Mouse (Mus musculus) heart, postnatal 25 days (tissue): ENCODE results near the gene Ctdnep1. TPM values are rescaled to one million over a fixed set of nuclear protein-coding genes. Genes with fewer than 3 reads are reported as not detected.

Source experiments
- DNase-seq: peaks from one replicate; pipeline ENCODE4 v3.0.0; 2022; ENCODE audit warnings: low spot score
- intact Hi-C: fragments of 180-260 bp; cut with DNase I; formaldehyde crosslinking; loops from one replicate; pipeline ENCODE4 v1.15.1; 2025
- total RNA-seq, 2 experiments: library from RNA; stranded (reverse); gene quantifications; 2 replicates each; pipeline ENCODE4 v1.2.3; 2021

Gene Ctdnep1
- total RNA-seq, 2 experiments from 2014 or later: 149 to 180 TPM

DNA sequence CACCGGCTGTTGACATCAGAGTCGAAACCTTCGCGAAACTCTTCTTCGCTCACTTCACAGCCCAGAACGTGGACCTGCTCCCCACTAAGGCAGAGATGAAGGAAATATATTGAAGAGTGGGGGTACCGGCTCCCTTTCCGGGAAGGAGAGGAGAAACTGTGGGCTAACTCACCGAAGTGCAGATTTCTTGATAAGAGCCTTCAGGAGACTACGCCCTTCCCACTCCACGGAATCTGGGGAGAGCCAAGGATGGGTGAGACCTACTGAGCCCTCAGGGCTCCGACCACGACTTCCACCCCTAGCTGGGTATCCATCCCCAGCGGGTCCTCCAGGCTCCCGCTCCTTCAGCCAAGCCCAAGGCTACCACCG, 1.1 kb upstream of the Ctdnep1 start:
- intact Hi-C loops: loop anchor here (2.0 kb wide), 2 partner anchors 17 to 57 kb away; no protein-coding TSS in a partner anchor
- DNase-seq: no peak

DNA sequence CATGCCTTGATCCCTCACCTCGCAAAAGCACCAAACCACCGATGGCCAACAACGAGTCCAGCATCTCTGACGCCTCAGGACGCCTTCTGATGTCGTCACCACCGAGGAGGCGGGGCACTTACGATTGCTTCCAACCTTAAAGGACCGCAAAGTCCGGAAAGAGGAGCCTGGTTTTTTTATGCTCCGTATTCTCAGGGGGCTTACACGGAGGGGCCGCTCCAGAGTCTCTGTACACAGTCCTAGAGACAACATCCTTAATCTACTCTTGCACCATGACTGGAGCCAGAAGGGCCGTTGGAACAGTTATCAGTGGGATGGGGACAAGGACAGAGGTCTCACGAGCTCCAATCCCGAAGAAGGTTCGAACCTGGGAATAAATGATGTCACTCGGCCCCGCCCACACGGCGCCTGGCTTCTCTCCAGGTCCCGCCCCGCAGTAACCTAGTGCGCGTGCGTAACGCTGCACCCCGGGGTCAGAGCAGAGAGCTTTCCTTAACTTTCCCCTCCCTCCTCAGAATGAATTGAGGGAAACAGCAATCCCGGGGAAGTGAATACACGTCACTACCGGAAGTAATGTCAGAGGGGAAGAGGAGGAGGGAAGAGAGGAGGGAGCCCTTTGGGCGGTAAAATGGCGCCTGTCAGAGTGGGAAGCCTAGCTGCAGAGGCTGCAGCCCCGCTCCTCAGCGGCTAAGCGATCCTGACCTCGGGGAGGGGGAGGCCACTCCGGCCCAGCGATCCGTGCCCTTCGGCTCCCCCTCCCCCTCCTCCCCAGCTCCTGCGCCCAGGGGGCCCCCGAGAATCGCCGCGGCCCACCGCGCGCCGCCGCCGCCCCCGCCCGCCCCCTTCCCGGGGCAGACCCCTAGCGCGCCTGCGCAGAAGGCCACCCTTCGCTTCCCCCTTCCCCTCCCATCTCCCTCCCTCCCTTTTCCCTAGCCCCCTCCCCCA, 488 bp upstream of the Ctdnep1 start:
- peak; percentile 97 for DNase-seq
- intact Hi-C loops: loop anchor here (2.0 kb wide), 1 partner anchor 16 kb away; no protein-coding TSS in a partner anchor

DNA sequence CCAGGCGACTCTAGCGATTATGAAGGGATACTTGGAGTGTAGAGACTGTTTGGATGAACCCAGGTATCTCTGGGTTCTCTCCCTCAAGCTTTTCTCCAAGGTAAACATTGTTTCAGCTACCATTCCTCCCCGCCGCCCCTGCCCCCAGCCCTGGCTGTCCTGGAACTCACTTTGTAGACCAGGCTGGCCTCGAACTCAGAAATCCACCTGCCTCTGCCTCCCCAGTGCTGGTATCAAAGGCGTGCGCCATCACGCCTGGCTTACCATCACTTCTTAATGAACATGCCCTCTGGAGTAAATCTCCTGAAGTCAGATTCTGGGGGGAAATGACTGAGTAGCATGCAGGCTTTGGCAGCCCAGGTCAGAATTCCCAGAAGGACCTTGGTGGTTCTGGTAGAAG, 1.3 kb downstream of the Ctdnep1 start, which contains the start of gene Elp5:
TSS of gene Elp5 (minus strand) at position 293 of the 400 bp plus-strand sequence.
- DNase-seq: no peak
- intact Hi-C loops: no loop called here

DNA sequence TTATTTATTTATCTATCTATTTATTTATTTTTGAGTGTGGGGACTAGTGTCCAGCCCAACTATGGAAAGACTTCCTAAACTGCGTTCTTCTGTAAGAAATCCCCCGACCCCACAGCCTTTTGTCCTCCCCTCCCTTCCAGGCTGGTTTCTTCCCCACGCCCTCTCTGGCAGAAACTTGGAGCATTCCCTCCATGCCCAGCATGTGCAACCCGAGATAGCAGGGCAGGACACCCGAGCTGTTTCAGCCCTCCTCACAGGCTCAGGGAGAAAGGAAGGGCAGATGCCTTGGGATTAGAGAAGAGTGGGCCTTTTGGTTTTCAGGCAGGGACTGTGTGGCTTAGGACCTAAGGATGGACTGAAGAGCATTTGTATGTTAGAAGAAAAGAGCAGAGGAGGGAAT, 1.9 kb downstream of the Ctdnep1 start:
- intact Hi-C loops: no loop called here
- DNase-seq: no peak

DNA sequence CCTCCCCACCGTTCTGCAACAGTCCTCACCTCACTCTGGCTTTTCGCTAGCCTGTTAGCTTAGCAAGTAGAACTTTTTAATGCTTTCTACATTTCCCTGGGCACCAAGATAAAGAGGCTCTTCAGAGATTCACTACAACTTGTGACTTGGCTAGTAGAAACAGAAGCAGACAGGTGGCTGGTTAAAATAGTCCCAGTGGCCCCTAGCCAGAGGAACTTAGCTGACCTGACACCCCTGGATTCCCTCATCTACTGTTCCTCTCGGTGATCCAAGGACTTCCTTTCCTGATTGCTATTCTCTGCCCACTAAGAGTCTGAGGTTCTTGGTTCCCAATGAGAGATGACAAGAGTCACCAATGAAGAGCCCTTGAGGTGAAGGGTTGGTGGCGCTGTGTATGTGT, 2.4 kb downstream of the Ctdnep1 start:
- no peak for DNase-seq
- intact Hi-C loops: no loop called here

DNA sequence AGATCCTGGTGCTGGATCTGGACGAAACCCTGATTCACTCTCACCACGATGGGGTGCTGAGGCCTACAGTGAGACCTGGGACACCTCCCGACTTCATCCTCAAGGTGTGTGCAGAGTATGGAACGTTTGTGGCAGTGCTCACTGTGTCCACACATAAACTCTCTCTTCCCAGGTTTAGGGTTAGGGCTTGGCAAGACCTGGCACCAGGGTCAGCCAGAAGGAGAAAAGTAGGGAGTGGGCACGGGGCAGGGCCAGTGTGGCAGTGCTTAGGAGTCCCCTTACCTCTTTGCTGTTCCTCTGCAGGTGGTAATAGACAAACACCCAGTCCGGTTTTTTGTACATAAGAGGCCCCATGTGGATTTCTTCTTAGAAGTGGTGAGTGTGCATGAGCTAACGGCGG, 3.5 kb downstream of the Ctdnep1 start:
- no peak for DNase-seq
- intact Hi-C loops: no loop called here

DNA sequence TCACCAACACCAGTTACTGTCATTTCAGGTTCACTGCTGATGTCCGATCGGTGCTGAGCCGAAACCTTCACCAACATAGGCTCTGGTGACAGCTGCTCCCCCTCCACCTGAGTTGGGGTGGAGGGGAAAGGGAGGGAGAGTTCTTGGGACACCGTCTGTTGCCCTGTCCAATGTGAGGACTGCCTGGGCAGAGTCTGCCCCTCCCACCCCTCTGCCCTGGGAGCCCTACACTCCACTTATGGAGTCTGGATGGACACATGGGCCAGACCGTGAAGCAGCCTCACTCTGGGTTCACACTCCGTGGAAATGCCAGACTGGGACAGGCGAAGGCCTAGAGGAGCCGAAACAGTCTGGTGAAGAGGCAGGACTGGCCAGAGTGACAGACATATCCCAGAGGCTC, 9.0 kb downstream of the Ctdnep1 start:
- intact Hi-C loops: loop anchor here (10.0 kb wide), 1 partner anchor 585 kb away; no protein-coding TSS in a partner anchor
- DNase-seq: no peak

DNA sequence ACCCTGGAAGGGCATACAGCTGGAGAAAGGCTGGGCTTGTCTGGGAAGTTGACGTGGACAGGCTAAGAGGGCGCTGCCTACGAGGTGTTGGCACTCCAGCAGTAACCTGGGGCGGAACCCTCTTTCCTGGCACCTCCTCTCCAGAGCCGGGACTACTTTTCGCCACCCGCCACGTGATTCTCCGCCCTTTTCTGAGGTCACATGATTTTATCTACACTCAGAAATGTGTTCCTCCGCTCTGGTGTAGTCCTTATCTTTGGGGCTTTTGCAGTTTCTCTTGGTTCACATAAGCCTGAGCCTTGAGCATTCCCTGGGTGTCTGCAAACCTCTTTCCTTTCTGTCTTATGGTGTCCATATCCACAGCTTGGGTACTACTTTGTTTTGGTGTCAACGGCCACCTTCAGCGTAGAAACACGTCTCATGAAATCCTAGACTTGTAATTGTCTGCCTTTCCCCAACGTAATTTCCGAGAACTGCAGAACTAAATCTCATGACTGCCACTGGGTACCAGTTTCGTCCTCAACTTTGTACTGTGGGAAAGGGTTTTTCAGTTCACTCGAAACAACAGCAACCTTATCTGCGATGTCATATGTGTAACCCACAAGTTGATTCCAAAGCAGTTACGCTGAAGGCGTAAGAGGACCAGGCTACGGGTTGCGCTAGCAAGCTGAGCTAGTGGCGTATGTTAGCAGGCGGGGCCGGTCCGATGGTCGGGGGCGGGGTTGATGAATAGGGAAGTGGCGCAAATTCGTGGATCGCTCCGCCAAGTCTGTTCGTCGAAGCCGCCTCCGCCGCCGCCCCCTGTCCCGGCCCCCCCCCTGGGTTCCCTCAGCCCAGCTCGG, 10.1 kb downstream of the Ctdnep1 start, which contains the start of gene Gabarap:
TSS of gene Gabarap (plus strand) at position 294 of the 842 bp plus-strand sequence.
- peak; percentile 93 for DNase-seq
- intact Hi-C loops: loop anchor here (10.0 kb wide), 1 partner anchor 586 kb away; no protein-coding TSS in a partner anchor

DNA sequence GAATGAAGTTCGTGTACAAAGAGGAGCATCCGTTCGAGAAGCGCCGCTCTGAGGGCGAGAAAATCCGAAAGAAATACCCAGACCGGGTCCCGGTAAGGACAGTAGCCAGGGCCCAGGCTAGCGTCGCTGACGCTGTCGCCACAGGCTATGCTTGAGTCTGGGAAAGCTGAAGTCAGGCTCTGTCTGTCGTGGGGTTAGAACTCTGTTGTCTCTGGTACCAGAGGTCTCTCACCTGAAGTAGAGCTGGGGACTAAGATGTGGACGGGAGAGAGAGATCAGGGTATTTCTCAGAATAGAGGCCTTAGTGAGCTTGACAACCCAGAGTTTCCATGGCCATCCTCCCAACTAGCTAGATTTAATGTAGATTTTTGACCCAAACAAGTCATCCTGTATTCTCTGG, 10.8 kb downstream of the Ctdnep1 start:
- intact Hi-C loops: loop anchor here (10.0 kb wide), 1 partner anchor 587 kb away; no protein-coding TSS in a partner anchor

DNA sequence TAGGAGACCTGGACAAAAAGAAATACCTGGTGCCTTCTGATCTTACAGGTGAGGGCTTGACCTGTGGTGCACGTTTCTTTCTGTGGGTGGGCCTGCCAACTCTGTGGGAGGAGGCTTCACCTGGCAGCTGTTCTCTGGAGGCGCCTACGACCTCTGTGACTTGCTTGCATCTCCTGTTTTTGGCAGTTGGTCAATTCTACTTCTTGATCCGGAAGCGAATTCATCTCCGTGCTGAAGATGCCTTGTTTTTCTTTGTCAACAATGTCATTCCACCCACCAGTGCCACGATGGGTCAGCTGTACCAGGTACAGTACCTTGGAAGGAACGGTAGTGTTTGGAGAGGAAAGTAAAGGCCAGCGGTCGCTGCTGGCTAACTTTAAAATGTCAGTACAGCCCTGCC, 11.4 kb downstream of the Ctdnep1 start:
- DNase-seq: no peak
- intact Hi-C loops: loop anchor here (10.0 kb wide), 1 partner anchor 588 kb away; no protein-coding TSS in a partner anchor

More for the DNA sequence above, 10.8 kb downstream of the Ctdnep1 start:
- no peak for DNase-seq

DNA sequence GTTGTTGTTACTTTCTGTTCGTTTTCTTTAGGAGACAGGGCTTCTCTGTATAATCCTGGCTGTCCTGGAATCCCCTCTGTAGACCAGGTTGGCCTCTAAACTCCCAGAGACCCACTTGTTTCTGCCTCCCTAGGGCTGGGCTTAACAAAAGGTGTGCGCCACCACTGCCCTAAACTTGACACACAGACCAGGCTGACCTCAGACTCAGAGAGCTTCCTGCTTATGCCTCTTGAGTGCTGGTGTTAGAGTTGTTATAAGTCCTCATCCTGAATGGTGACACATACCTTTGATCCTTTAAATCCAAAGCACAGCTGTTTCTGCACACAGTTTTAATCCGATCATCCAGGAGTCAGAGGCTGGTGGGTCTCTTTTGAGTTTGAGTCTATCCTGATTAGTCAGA, 12.0 kb downstream of the Ctdnep1 start:
- DNase-seq: no peak
- intact Hi-C loops: loop anchor here (10.0 kb wide), 1 partner anchor 588 kb away; no protein-coding TSS in a partner anchor

DNA sequence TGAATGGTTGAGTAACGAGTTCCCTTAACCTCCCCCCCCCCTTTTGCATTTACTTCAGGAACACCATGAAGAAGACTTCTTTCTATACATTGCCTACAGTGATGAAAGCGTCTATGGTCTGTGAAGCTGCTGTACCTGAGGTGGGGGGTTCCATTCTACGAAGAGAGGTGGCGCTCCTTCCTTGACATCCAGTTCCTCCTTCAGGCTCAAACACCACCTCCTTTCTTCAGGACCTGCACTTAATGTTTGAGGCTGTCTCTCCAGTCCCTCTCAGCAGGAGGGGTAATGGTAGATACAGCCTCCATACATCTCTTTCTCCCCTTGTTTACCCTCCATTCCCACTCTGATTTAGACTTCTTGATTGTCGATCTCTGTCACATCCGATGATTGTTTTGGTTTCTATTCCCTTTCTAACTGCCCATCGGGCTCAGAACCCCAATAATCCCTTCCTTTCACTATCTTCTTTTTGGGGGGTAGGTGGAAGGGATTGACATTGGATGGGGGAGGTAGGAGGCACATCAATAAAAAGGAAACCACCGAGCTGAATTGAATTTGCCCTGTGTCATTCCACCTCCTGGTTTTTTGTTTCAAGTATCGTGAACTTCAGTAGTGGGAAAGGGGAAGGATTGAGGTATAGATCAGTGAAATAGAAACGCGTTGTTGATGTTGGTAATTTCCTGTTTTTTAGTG, 13.6 kb downstream of the Ctdnep1 start:
- DNase-seq: no peak
- intact Hi-C loops: loop anchor here (10.0 kb wide), 1 partner anchor 590 kb away; no protein-coding TSS in a partner anchor

DNA sequence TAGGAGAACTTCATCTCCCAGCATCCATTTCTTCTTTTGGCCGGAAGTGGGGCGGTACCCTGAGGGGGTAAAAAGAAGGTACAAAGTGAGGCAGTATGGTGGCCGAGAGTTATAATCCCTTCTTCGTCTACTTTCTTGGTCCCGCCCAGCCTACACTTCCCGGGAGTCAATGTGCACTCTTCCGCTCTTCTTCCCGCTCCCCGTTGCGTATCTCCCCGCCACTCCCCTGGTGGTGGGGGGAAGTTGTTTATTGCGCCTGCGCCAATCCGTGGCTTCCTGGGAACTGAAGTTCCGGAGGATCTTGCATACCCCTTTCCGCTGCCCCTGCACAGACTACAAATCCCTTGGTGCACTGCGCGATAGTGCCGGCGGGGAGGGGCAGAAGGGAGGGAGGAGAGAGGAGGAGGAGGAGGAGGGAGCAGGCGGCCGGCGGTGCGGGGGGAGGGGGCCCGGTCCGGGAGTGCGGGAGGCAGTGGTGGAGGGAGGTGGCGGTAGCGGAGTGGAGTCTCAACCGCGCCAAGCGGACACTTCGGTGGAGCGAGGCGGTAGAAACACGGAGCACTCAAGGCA, 14.5 kb downstream of the Ctdnep1 start, which contains the start of gene Phf23:
TSS of gene Phf23 (plus strand) at position 387 of the 570 bp plus-strand sequence.
- intact Hi-C loops: loop anchor here (10.0 kb wide), 1 partner anchor 591 kb away; no protein-coding TSS in a partner anchor
- peak; percentile 99 for DNase-seq

DNA sequence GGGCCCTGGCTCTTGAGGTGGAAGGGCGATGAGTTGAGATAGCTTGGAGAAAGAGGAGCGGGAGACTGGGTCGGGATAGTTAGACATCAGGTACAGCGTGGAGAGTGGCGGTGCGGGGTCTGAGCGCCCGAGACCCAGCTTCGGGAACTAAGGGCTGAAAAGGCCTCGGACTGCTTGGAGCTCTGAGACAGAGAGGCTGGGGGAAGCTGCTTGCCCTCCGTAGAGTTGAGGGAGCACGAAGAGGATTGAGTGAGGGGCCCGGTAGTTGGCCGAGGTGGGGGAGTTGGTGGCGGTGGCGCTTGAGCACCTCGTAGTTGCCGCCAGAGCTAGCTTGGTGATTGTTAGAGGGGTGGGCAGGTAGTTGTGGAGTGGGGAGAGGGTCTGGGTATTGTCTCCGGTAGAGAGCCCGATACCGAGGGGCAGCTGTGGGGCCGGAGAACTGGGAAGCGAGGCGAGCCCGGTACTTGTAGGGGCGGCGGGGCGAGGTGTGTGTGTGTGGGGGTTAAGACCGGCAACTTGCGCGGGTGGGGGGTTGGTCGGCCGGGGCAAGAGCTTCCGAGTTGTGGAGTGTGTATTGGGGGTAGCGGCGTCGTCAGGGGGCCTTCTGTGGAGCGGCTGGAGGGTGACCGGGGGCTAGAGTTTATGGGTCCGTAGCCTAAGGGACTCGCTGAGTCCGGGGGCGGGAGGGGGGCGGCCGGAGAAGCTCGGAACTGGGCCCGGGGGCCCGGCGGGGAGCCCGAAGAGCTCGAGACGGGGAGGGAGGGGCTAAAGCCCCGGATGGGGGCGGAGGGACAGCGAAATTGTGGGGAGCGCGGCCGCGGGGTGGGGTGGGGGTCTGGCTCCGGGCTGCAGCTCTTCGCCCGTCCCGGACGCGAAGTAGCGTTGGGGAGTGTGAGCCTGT, 15.5 kb downstream of the Ctdnep1 start:
- intact Hi-C loops: loop anchor here (2.0 to 10.0 kb wide), 2 partner anchors 16 to 592 kb away; partner anchors contain the start of gene Ctdnep1
- DNase-seq: peak; percentile 47

DNA sequence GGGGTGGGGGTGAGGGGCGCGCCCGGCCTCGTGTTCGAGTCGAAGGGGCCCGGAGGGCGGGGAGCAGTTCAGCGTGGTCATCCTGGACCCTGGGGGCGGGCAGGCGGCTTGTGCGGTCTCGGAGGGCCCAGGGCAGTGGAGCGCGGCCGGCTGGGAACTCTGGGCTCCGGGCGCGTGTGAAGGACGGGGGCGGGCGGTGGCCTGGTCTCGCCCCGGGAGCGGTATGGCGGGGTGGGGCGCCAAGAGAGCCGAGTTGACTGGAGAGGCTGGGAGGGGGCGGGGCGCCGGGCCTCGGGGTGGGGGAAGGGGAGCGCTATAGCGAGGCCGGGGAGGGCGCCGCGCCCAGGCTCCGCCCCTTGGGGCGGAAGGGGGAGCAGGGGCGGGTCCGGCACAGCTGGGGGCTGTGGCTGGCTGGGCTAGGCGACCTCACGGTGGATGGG, 16.1 kb downstream of the Ctdnep1 start:
- DNase-seq: peak; percentile 83
- intact Hi-C loops: loop anchor here (2.0 to 10.0 kb wide), 2 partner anchors 16 to 592 kb away; partner anchors contain the start of gene Ctdnep1

DNA sequence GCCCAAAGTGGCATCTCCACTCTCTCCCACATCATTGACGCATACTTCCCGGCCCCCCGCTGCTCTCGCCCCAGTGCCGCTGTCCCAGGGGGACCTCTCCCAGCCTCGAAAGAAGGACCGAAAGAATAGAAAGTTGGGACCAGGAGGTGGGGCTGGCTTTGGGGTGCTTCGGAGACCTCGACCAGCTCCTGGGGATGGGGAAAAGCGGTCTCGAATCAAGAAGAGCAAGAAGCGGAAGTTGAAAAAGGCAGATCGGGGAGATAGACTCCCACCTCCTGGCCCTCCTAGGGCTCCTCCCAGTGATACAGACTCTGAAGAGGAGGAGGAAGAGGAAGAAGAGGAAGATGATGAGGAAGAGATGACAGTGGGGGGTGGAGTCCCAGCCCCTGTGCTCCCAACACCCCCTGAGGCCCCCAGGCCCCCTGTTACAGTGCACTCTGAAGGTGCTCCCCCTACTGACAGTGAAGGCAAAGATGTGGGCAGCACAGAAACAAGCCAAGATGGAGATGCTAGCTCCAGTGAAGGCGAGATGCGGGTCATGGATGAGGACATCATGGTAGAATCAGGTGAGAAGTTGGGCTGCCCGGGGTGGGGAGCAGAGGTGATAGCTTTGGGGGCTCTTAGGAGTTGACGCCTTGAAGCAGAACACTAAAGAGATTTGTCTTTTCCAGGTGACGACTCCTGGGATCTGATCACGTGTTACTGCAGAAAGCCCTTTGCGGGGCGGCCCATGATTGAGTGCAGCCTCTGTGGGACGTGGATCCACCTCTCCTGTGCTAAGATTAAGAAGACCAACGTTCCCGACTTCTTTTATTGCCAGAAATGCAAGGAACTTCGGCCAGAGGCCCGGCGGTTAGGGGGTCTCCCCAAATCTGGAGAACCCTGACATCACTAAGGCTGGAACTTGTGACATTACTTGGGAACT, 17.9 kb downstream of the Ctdnep1 start:
- DNase-seq: no peak
- intact Hi-C loops: loop anchor here (10.0 kb wide), 1 partner anchor 594 kb away; no protein-coding TSS in a partner anchor

DNA sequence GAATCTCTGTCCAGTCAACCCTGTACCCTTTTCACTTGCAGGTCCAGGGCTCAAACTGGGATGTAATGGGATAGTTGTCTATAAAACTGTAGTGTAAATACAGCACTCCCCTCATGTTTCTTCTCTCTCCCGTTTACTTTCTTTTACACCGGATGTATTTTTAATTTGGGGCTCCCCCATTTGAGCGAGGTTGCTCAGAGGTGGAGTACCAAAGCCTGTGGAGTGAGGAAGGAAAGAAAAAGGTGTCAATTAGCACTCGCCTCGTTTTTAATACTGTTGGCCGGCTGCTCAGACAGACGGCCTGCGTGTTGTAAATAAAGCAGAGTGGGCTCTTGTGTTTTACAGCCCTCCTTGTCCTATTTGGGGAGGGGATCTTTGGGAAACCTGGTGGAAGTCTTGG, 18.7 kb downstream of the Ctdnep1 start:
- intact Hi-C loops: loop anchor here (10.0 kb wide), 1 partner anchor 595 kb away; no protein-coding TSS in a partner anchor

More for the DNA sequence above, 18.7 kb downstream of the Ctdnep1 start:
- no peak for DNase-seq
